Mouse (Mus musculus): ENCODE data around the gene Ankrd33b. TPM values are rescaled to one million over a fixed set of nuclear protein-coding genes. Genes with fewer than 3 reads are reported as not detected.

The Ankrd33b gene
- total RNA-seq (2022), result 1 to 10 TPM; 1.1 to 3.8 (median 2.7) TPM

- no peak for DNase-seq
These were observed at the start of gene Ankrd33b for GRCm38 (mm10) chr15:31367481-31368200. Ankrd33b (minus strand) TSS chr15:31367726.

- DNase-seq, result no peak
These were observed 47.7 kb upstream of the Ankrd33b start for GRCm38 (mm10) chr15:31415181-31415580.

- DNase-seq, result no peak
These were observed 46.8 kb upstream of the Ankrd33b start for GRCm38 (mm10) chr15:31414179-31414898.

- no peak for DNase-seq
These were observed 46.1 kb upstream of the Ankrd33b start for GRCm38 (mm10) chr15:31413662-31414061.

GRCm38 (mm10) chr15:31412933-31413332, 45.4 kb upstream of the Ankrd33b start:
- no peak for DNase-seq

GRCm38 (mm10) chr15:31412436-31412835, 44.9 kb upstream of the Ankrd33b start:
- DNase-seq, result no peak

- DNase-seq, result no peak
These were observed 40.0 kb upstream of the Ankrd33b start for GRCm38 (mm10) chr15:31407490-31407889.

- no peak for DNase-seq
These were observed 39.4 kb upstream of the Ankrd33b start for GRCm38 (mm10) chr15:31406881-31407280.

- no peak for DNase-seq
These were observed 36.8 kb upstream of the Ankrd33b start for GRCm38 (mm10) chr15:31404346-31404745.

GRCm38 (mm10) chr15:31402200-31402892, 34.8 kb upstream of the Ankrd33b start:
- DNase-seq, result no peak

GRCm38 (mm10) chr15:31400974-31401373, 33.4 kb upstream of the Ankrd33b start:
- DNase-seq, result no peak

GRCm38 (mm10) chr15:31398769-31399168, 31.2 kb upstream of the Ankrd33b start:
- no peak for DNase-seq

GRCm38 (mm10) chr15:31397379-31397778, 29.9 kb upstream of the Ankrd33b start:
- DNase-seq, result no peak

- DNase-seq, result no peak
These were observed 29.2 kb upstream of the Ankrd33b start for GRCm38 (mm10) chr15:31396755-31397154.

GRCm38 (mm10) chr15:31395986-31396385, 28.5 kb upstream of the Ankrd33b start:
- DNase-seq, result no peak

GRCm38 (mm10) chr15:31393402-31393801, 25.9 kb upstream of the Ankrd33b start:
- DNase-seq, result no peak

GRCm38 (mm10) chr15:31392705-31393104, 25.2 kb upstream of the Ankrd33b start:
- no peak for DNase-seq

- DNase-seq, result no peak
These were observed 24.6 kb upstream of the Ankrd33b start for GRCm38 (mm10) chr15:31392135-31392534.

- DNase-seq, result peak; percentile 25
These were observed 14.5 kb upstream of the Ankrd33b start for GRCm38 (mm10) chr15:31381936-31382468.

- DNase-seq, result no peak
These were observed 11.9 kb upstream of the Ankrd33b start for GRCm38 (mm10) chr15:31379471-31379870.

GRCm38 (mm10) chr15:31375212-31375611, 7.7 kb upstream of the Ankrd33b start:
- no peak for DNase-seq

- DNase-seq, result no peak
These were observed 1.6 kb upstream of the Ankrd33b start for GRCm38 (mm10) chr15:31369125-31369612.

- DNase-seq, result no peak
These were observed 1.0 kb upstream of the Ankrd33b start for GRCm38 (mm10) chr15:31368556-31368955.

All from adrenal gland, adult 8-10 months (tissue).